Mouse (Mus musculus): ENCODE data around the gene Zfp454. TPM values are rescaled to one million over a fixed set of nuclear protein-coding genes. Genes with fewer than 3 reads are reported as not detected.

The Zfp454 gene
- polyA plus RNA-seq, 1 experiment from 2014 or later: 2.8 TPM

DNA sequence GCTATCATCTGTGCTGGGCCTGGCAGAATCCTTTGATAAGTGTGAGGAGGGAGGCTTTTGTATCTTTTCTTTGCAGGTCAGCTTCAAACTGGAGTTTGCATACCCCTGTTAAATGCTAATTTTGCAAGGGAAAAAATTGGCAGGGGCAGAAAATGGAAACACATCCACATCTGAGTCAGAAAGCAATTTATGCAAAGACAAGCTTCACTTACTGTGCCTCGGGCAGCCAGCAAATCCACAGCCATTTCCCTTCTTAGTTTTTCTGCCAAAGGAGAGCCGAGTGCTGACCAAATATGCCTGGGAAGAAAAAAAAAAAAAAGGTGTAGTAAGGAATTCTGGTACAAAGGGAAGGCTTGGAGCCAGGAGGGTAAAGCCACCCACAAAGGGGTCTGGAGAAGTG, 61.2 kb downstream of the Zfp454 start:
- no peak for DNase-seq (ENCODE audit: low spot score)
- Histone ChIP-seq H3K4me1 (replicated peaks; ENCODE audit: control insufficient read depth, insufficient read depth, low read length) (peaks cover 6% of the 10 kb centered on the region; the same call in 1 of the 2 replicates), H3K36me3 (ENCODE audit: control insufficient read depth, insufficient read depth, low read length) (no peaks in the 10 kb centered on the region), H3K27ac (ENCODE audit: low read depth, low read length) (no peak overlapping the region), H3K9ac (ENCODE audit: low read depth, low read length) (no peak overlapping the region), H3K27me3 (replicated peaks; ENCODE audit: control insufficient read depth, insufficient read depth, low read length) (no peaks in the 10 kb centered on the region), H3K4me3 (ENCODE audit: low read depth, low read length) (peak overlapping the region; percentile 83; the same call in 1 of the 2 replicates), H3K4me2 (peak overlapping the region; percentile 86), H3K9me3 (ENCODE audit: control insufficient read depth, low read length) (no peaks in the 10 kb centered on the region)
- no peak for ATAC-seq (replicated peaks; ENCODE audit: low FRiP score)
- 67% methylated on average over 2 of the region's 2 CpGs for WGBS

Other genes with a start within 250 kb of the Zfp454 start
- 9.8 and 11.2 TPM in 2 replicates for gene Zfp354c, start 59.9 kb downstream of the Zfp454 start, polyA plus RNA-seq (2014; fragmentation: Nextera tagmentation; extraction: Ambion mirVana)
- 0.09 and 0.36 TPM in 2 replicates for gene Zfp879, start 46.1 kb downstream of the Zfp454 start, polyA plus RNA-seq (2014; fragmentation: Nextera tagmentation; extraction: Ambion mirVana)
- 0.12 TPM in 1 of 2 replicates, not detected in the other for gene Grm6, start 37.0 kb downstream of the Zfp454 start, polyA plus RNA-seq (2014; fragmentation: Nextera tagmentation; extraction: Ambion mirVana)
- gene Zfp2, start 28.5 kb upstream of the Zfp454 start, polyA plus RNA-seq (2014; fragmentation: Nextera tagmentation; extraction: Ambion mirVana): 10.0 and 10.6 TPM in 2 replicates
- gene Zfp354b, start 44.0 kb upstream of the Zfp454 start, polyA plus RNA-seq (2014; fragmentation: Nextera tagmentation; extraction: Ambion mirVana): 0.47 and 0.51 TPM in 2 replicates
- gene 4933414I15Rik, start 56.1 kb upstream of the Zfp454 start, polyA plus RNA-seq (2014; fragmentation: Nextera tagmentation; extraction: Ambion mirVana): not detected in 2 replicates
- gene Prop1, start 66.1 kb upstream of the Zfp454 start, polyA plus RNA-seq (2014; fragmentation: Nextera tagmentation; extraction: Ambion mirVana): not detected in 2 replicates
- gene Olfr1378, start 78.9 kb upstream of the Zfp454 start, polyA plus RNA-seq (2014; fragmentation: Nextera tagmentation; extraction: Ambion mirVana): not detected in 2 replicates
- gene Olfr1377, start 94.3 kb upstream of the Zfp454 start, polyA plus RNA-seq (2014; fragmentation: Nextera tagmentation; extraction: Ambion mirVana): not detected in 2 replicates
- gene Olfr51, start 115.9 kb upstream of the Zfp454 start, polyA plus RNA-seq (2014; fragmentation: Nextera tagmentation; extraction: Ambion mirVana): not detected in 2 replicates
- not detected in 2 replicates for gene Olfr54, start 126.6 kb upstream of the Zfp454 start, polyA plus RNA-seq (2014; fragmentation: Nextera tagmentation; extraction: Ambion mirVana)
- not detected in 2 replicates for gene Olfr1375, start 160.5 kb upstream of the Zfp454 start, polyA plus RNA-seq (2014; fragmentation: Nextera tagmentation; extraction: Ambion mirVana)
- gene Zfp354a, start 171.6 kb upstream of the Zfp454 start, polyA plus RNA-seq (2014; fragmentation: Nextera tagmentation; extraction: Ambion mirVana): 4.1 and 4.5 TPM in 2 replicates

Data from liver, embryonic 11.5 days (tissue).